Mouse (Mus musculus): ENCODE measurements around the gene Zfp821. TPM values are rescaled to one million over a fixed set of nuclear protein-coding genes. Genes with fewer than 3 reads are reported as not detected.

The Zfp821 gene
- polyA plus RNA-seq, 1 experiment from 2014 or later: 17.3 TPM

DNA sequence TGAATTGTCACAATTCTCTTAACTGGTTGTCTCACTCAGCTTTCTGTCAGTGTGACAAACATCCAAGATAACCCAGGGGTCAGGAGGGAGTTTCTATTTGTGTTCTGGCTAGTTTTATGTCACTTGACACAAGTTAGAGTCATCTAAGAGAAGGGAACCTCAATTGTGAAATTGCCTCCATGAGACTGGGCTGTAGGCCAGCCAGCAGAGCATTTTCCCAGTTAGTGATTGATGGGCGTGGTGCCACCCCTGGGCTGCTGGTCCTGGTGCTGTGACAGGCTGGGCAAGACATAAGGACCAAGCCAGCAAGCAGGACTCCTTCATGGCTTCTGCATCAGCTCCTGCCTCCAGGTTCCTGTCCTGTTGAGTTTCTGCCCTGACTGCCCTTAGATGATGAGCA lies 54.9 kb downstream of the Zfp821 start:
- H3K27ac ChIP-seq: no peak overlapping the region
- H3K4me3 ChIP-seq (replicated peaks): no peak overlapping the region
- H3K9ac ChIP-seq: no peak overlapping the region
- no peaks in the 10 kb centered on the region for H3K36me3 ChIP-seq
- no peaks in the 10 kb centered on the region for H3K4me1 ChIP-seq (replicated peaks)
- no peak overlapping the region for H3K4me2 ChIP-seq (replicated peaks)
- 52% methylated on average over 1 of the region's 1 CpGs for WGBS
- H3K27me3 ChIP-seq (replicated peaks): no peaks in the 10 kb centered on the region
- no peak for ATAC-seq
- H3K9me3 ChIP-seq: no peaks in the 10 kb centered on the region

DNA sequence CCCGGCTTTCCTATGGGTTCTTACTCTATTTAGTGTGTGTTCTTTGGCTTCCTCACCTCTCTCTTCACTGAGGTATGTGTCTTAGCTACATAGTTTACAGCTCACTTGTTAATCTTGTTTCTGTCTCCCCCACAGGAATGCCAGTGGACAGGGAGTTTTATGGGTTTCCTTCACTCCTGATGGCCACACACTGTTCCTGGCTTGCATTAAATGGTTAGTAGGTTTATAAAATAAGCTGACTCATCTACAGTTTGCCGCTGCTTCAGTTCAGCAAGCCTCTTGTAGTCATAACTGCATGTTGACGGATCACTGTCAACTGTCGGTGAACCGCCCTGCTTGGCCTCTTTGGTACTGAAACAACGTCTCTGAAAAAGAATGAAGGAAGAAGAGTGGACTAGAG lies 58.7 kb downstream of the Zfp821 start:
- Histone ChIP-seq H3K36me3 (no peaks in the 10 kb centered on the region), H3K9me3 (no peaks in the 10 kb centered on the region), H3K9ac (no peak overlapping the region), H3K27me3 (replicated peaks) (no peaks in the 10 kb centered on the region), H3K27ac (no peak overlapping the region), H3K4me3 (replicated peaks) (no peak overlapping the region), H3K4me2 (replicated peaks) (no peak overlapping the region), H3K4me1 (replicated peaks) (no peaks in the 10 kb centered on the region)
- no peak for ATAC-seq
- 79% methylated on average over 6 of the region's 6 CpGs for WGBS

DNA sequence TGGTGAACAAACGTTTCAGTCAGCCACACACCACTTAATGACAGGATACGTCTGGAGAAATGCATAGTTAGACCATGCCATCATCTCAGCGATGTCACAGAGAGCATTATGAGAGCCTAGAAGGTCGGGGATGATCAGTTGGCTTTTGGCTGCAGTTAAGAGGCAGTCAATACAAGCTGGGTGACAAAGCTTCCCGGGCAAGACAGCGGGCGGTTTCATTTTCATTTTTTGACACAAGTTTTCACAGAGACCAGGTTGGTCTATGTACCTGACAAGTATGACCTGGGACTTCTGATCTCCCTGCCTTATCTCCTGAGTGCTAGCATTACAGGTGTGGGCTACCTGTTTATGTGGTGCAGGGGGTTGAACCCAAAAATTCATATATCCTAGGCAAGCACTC lies 60.7 kb downstream of the Zfp821 start:
- H3K36me3 ChIP-seq: no peaks in the 10 kb centered on the region
- H3K4me1 ChIP-seq (replicated peaks): no peaks in the 10 kb centered on the region
- no peak for ATAC-seq
- H3K4me2 ChIP-seq (replicated peaks): no peak overlapping the region
- no peak overlapping the region for H3K27ac ChIP-seq
- no peaks in the 10 kb centered on the region for H3K9me3 ChIP-seq
- no peak overlapping the region for H3K9ac ChIP-seq
- WGBS: 67% methylated on average over 7 of the region's 7 CpGs
- H3K4me3 ChIP-seq (replicated peaks): no peak overlapping the region
- no peaks in the 10 kb centered on the region for H3K27me3 ChIP-seq (replicated peaks)

DNA sequence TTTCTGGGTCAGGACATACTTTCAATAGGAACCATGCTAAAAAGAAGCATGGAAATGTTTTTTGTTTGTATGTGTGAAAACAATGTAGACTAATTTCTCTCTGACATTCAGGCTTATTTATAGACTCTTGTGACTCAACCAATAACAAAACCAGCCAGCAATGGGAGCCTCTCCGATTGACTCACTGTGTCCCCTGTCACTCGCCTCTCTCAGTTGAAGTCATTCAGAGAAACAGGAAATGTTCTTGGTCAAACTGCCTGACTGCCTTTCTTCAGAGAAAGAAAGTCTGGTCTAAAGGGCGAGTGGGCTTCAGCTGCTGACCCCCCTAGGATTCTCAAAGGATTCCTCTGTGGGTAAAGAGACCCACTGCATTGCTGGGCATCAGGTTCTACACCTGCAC lies 67.8 kb downstream of the Zfp821 start:
- no peaks in the 10 kb centered on the region for H3K9me3 ChIP-seq
- WGBS: 39% methylated on average over 3 of the region's 3 CpGs
- no peak overlapping the region for H3K9ac ChIP-seq
- H3K27ac ChIP-seq: no peak overlapping the region
- no peak overlapping the region for H3K4me2 ChIP-seq (replicated peaks)
- no peaks in the 10 kb centered on the region for H3K4me1 ChIP-seq (replicated peaks)
- no peaks in the 10 kb centered on the region for H3K36me3 ChIP-seq
- no peak overlapping the region for H3K4me3 ChIP-seq (replicated peaks)
- H3K27me3 ChIP-seq (replicated peaks): no peaks in the 10 kb centered on the region
- no peak for ATAC-seq

Other genes starting within 250 kb of the Zfp821 start
- not detected in 2 replicates for gene Pmfbp1, start 211.5 kb upstream of the Zfp821 start, polyA plus RNA-seq (2015; fragmentation: Nextera tagmentation; extraction: Ambion mirVana)
- 20.8 and 21.6 TPM in 2 replicates for gene Dhx38, start 139.7 kb upstream of the Zfp821 start, polyA plus RNA-seq (2015; fragmentation: Nextera tagmentation; extraction: Ambion mirVana)
- 21.5 and 24.5 TPM in 2 replicates for gene Txnl4b, start 139.7 kb upstream of the Zfp821 start, polyA plus RNA-seq (2015; fragmentation: Nextera tagmentation; extraction: Ambion mirVana)
- gene Hp, start 126.4 kb upstream of the Zfp821 start, polyA plus RNA-seq (2015; fragmentation: Nextera tagmentation; extraction: Ambion mirVana): 2.2 and 3.6 TPM in 2 replicates
- 44.0 and 49.8 TPM in 2 replicates for gene Dhodh, start 96.9 kb upstream of the Zfp821 start, polyA plus RNA-seq (2015; fragmentation: Nextera tagmentation; extraction: Ambion mirVana)
- 0.04 and 0.13 TPM in 2 replicates for gene Pkd1l3, start 91.0 kb upstream of the Zfp821 start, polyA plus RNA-seq (2015; fragmentation: Nextera tagmentation; extraction: Ambion mirVana)
- 119 and 128 TPM in 2 replicates for gene Ist1, start 12.3 kb upstream of the Zfp821 start, polyA plus RNA-seq (2015; fragmentation: Nextera tagmentation; extraction: Ambion mirVana)
- gene Atxn1l, start 32.2 kb downstream of the Zfp821 start, polyA plus RNA-seq (2015; fragmentation: Nextera tagmentation; extraction: Ambion mirVana): 5.4 and 5.7 TPM in 2 replicates
- 38.0 and 39.0 TPM in 2 replicates for gene Ap1g1, start 73.0 kb downstream of the Zfp821 start, polyA plus RNA-seq (2015; fragmentation: Nextera tagmentation; extraction: Ambion mirVana)
- 2.1 and 2.4 TPM in 2 replicates for gene Phlpp2, start 163.0 kb downstream of the Zfp821 start, polyA plus RNA-seq (2015; fragmentation: Nextera tagmentation; extraction: Ambion mirVana)